Mouse (Mus musculus) stomach, embryonic 15.5 days (tissue): Measurements from ENCODE around the gene Akr1c12. TPM values are rescaled to one million over a fixed set of nuclear protein-coding genes. Genes with fewer than 3 reads are reported as not detected.
"Not testable (repeated sequence)": the region's sequence is repeated elsewhere in the genome, so short reads cannot be mapped to it uniquely, and the experiment has no call there.

Experiments used
- ATAC-seq: fragments of 200-750 bp; cut with Nextera tagmentation; 2 replicates; pipeline ENCODE4 v1.8.0; 2017; ENCODE audit warnings: low read depth, moderate number of reproducible peaks, moderate TSS enrichment; ENCODE audit not compliant: insufficient read depth, low FRiP score
- H3K27ac ChIP-seq: fragments of 300-500 bp; sonication (generic); 2 replicates; pipeline ENCODE4 v1.5.1; 2015; ENCODE audit warnings: mild to moderate bottlenecking, inconsistent platforms
- H3K27me3 ChIP-seq: fragments of 300-500 bp; sonication (generic); replicated peaks from 2 replicates; pipeline ENCODE4 v1.6.1; 2015; ENCODE audit warnings: inconsistent platforms
- H3K36me3 ChIP-seq: fragments of 300-500 bp; sonication (generic); 2 replicates; pipeline ENCODE4 v1.6.1; 2015; ENCODE audit warnings: inconsistent platforms
- H3K4me1 ChIP-seq: fragments of 300-500 bp; sonication (generic); 2 replicates; pipeline ENCODE4 v1.6.1; 2015; ENCODE audit warnings: inconsistent platforms
- H3K4me2 ChIP-seq: fragments of 300-500 bp; sonication (generic); 2 replicates; pipeline ENCODE4 v1.6.1; 2015; ENCODE audit warnings: mild to moderate bottlenecking, inconsistent platforms
- H3K4me3 ChIP-seq: fragments of 300-500 bp; sonication (generic); replicated peaks from 2 replicates; pipeline ENCODE4 v1.5.1; 2015; ENCODE audit warnings: inconsistent platforms
- H3K9ac ChIP-seq: fragments of 300-500 bp; sonication (generic); 2 replicates; pipeline ENCODE4 v1.6.1; 2015; ENCODE audit warnings: inconsistent platforms
- H3K9me3 ChIP-seq: fragments of 300-500 bp; sonication (generic); 2 replicates; pipeline ENCODE4 v1.6.1; 2016; ENCODE audit warnings: inconsistent platforms
- WGBS: fragments of 180-500 bp; shearing (Covaris S2); methylation state at CpG from one replicate; pipeline ENCODE4 v1.1.7; 2015; 5-methylcytosine and 5-hydroxymethylcytosine counted together
- polyA plus RNA-seq: library from polyadenylated mRNA; unstranded; fragments of >200 nt; fragmentation: Nextera tagmentation; extraction: Ambion mirVana; gene quantifications from 2 replicates; pipeline ENCODE4 v1.2.1, GENCODE M21; 2015

Akr1c12 gene
- polyA plus RNA-seq: 66.9 and 81.5 TPM in 2 replicates

DNA sequence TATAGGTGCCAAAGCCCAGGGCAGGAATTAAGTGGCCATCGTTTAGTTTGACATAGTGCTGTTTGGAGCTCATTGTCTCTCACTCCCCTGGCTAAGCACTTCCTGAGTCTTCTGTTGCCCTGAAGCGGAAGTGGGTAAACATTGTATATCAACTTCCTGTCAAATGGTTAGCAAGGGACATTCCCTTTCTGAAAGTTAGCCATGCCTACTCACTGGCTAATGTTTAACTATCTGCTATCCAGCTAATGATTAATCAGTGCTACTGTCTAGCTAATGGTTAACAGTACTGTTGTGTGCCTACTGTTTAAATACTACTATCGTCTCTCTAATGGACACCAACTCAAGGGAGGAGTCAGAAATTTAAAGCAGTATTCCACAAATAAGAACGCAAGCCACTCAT, at the start of gene Akr1c12:
Gene Akr1c12 (minus strand): TSS at position 150 of the 400 bp plus-strand sequence.
- no peaks in the 10 kb centered on the region for H3K27me3 ChIP-seq
- H3K9me3 ChIP-seq: no peaks in the 10 kb centered on the region
- no peak within 1 kb of the TSS for H3K9ac ChIP-seq
- H3K4me3 ChIP-seq: peak within 1 kb of the TSS; percentile 19
- H3K4me2 ChIP-seq: peak within 1 kb of the TSS; percentile 21; the same call in 1 of the 2 replicates
- no peaks in the 10 kb centered on the region for H3K4me1 ChIP-seq
- ATAC-seq: peak; percentile 93
- 33% methylated on average over 4 of the region's 4 CpGs for WGBS
- H3K36me3 ChIP-seq: no peaks in the 10 kb centered on the region
- no peak within 1 kb of the TSS for H3K27ac ChIP-seq

DNA sequence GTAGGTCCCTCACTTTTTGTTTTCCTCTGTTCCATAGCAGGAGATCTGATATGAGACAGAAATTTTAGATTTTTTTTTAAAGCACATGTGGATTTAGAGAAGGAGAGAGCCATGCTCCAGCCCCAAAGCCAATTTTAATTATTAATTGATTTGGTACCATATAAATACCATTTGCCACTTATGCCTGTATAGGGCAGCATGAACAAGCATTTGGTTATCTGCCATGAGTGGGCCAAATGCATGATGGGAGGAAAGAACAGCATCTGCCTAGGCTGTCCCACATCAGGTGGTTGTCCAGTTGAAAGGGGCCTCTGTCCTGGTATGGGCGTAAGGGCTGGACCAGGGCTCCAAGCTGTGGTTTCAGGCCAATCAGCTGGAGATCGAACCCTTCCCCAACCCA, 39.5 kb upstream of the Akr1c12 start:
- H3K27me3 ChIP-seq: no peaks in the 10 kb centered on the region
- no peak overlapping the region for H3K9ac ChIP-seq
- H3K4me1 ChIP-seq: no peaks in the 10 kb centered on the region
- no peaks in the 10 kb centered on the region for H3K9me3 ChIP-seq
- H3K4me3 ChIP-seq: no peak overlapping the region
- ATAC-seq: no peak
- H3K4me2 ChIP-seq: no peak overlapping the region
- WGBS: 96% methylated on average over 2 of the region's 2 CpGs
- no peaks in the 10 kb centered on the region for H3K36me3 ChIP-seq
- H3K27ac ChIP-seq: no peak overlapping the region

DNA sequence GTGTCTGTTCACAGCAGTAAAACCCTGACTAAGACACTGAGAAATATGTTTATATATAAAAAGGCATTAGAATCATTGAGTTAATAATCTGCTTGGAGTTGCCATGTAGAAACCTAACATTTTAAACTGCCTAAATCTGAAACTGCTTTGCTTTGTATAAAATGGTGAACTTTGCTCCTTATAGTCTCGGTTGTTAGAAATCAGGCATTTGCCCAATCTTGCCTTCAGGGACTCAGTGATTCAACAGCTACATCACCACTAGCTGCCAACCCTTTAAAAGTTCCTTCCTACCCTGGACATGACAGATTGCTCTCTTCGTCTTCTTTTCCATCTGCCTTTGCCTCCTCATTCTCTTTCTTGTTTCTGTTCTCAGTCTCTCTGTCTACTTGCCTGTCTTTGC, 34.7 kb upstream of the Akr1c12 start:
- ATAC-seq: no peak
- Histone ChIP-seq H3K36me3 (no peaks in the 10 kb centered on the region), H3K9me3 (no peaks in the 10 kb centered on the region), H3K27me3 (no peaks in the 10 kb centered on the region), H3K27ac (no peak overlapping the region), H3K4me3 (no peak overlapping the region), H3K9ac (no peak overlapping the region), H3K4me2 (no peak overlapping the region), H3K4me1 (no peaks in the 10 kb centered on the region)
- WGBS: 67% methylated on average over 2 of the region's 2 CpGs

DNA sequence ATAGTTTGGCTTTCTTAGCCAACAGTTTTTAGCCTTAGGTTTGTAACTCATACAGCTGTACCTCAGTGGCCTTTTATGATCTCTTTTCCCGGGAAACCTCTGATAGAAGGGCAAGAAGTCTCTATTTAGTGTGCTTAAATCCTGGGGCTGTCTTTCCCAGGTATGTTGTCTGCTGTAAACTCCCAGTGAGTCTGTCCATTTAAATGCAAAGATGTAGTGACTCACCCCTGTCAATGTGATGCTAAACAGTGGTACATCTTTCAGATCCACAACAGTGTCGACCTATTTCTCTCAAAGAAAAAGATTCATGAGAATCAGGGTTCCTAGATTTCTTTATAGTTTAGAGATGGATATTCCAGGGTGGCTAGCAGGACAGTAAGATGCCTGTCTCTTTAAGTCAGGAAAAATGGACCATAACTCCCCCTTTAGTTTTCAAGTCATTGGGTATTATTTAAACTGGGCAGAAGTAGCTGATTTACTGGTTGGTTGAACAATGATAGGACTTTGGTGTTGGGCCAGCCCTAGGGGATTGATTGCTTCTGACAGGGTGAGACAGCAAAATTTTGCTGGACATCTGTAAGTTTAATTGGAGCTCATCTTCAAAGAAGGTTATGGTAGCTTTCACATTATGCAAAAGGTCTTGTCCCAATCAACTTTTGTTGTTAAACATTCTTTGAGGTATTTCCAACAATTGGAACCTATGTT, 25.8 kb upstream of the Akr1c12 start:
- Histone ChIP-seq H3K9ac (no peak overlapping the region), H3K27me3 (no peaks in the 10 kb centered on the region), H3K27ac (no peak overlapping the region), H3K9me3 (no peaks in the 10 kb centered on the region), H3K36me3 (no peaks in the 10 kb centered on the region), H3K4me1 (no peaks in the 10 kb centered on the region), H3K4me3 (no peak overlapping the region), H3K4me2 (no peak overlapping the region)
- 51% methylated on average over 2 of the region's 2 CpGs for WGBS
- ATAC-seq: no peak

DNA sequence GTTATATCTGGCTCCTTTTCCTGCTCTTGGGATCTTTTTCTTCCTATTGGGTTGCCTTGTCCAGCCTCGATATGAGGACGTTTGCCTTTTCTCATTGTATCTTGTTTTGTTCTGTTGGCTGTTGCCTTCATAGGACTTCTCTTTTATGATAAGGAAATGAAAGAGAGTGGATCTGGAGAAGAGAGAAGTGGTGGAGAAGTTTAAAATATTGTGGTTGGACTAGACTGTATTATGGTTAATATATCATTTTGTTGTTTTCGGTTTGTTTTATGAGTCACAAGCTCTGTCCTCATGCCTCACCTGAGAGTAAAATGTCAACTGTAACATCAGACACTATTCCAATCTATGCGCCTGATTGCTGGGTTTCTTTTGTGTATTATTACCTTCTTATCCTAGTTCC, 17.8 kb upstream of the Akr1c12 start:
- H3K27me3 ChIP-seq: no peaks in the 10 kb centered on the region
- no peak for ATAC-seq
- H3K4me1 ChIP-seq: no peaks in the 10 kb centered on the region
- H3K9me3 ChIP-seq: no peaks in the 10 kb centered on the region
- no peak overlapping the region for H3K9ac ChIP-seq
- H3K36me3 ChIP-seq: no peaks in the 10 kb centered on the region
- no peak overlapping the region for H3K27ac ChIP-seq
- no peak overlapping the region for H3K4me2 ChIP-seq
- WGBS: 92% methylated on average over 4 of the region's 4 CpGs
- H3K4me3 ChIP-seq: no peak overlapping the region

DNA sequence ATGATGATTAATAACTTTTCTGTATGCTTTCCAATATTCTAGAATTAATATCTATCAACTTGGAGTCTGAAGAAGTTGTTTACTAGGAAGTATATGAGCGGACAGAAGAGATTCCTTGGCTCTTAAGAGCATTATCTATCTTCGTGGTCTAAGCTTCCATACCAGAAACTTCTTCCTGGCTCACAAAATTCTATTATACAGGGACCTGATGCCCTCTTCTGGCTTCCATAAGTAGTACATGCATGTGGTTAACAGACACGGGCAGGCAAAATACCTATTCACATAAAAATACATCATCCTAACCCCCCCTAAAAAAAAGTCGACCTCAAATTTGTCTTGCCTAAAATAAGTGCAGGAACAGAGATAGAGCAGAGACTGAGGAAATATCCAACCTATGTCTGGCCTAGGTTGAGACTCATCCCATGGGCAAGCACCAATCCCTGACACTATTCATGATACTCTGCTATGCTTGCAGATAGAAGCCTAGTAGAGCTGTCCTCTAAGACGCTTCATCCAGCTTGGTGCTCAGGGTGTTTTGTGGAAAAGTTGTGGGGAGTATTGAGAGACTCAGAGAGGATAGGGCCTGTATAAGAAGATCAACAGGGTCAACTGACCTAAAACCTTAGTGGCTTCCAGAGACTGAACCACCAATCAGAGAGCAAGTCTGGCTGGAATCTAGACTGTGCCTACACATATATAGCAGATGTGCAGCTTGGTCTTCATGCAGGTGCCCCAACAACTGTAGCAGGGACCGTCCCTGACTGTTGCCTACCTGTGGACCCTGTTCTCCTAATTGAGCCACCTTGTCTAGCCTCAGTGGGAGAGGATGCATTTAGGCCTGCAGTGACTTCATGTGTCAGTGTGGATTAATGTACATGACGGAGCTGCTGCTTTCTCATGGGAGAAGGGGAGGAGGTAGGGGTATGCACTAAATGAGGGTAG, 2.5 kb upstream of the Akr1c12 start:
- Histone ChIP-seq H3K27ac (no peak overlapping the region), H3K27me3 (no peaks in the 10 kb centered on the region), H3K9me3 (no peaks in the 10 kb centered on the region), H3K36me3 (no peaks in the 10 kb centered on the region), H3K9ac (no peak overlapping the region), H3K4me3 (no peak overlapping the region), H3K4me2 (no peak overlapping the region), H3K4me1 (no peaks in the 10 kb centered on the region)
- no peak for ATAC-seq
- WGBS: 36% methylated on average over 7 of the region's 7 CpGs

DNA sequence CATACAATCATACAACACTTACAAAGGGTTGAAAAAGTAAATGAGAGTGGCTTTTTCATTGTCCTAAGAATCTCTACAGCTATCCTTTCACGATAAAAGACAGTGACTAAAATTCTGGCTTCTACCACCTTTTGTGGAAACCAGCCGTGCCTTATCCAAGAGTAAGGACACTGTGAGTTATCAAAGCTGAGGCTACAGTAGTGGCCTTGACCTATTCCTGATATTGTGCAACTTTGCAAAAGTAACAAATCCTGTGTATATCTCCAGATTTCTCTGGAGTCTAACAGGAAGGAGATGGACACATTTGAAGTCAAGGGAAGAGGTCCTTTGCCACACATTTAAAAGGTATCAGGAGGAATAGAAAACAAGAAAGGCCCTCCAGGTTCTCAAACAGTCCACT, 1.7 kb downstream of the Akr1c12 start:
- no peaks in the 10 kb centered on the region for H3K27me3 ChIP-seq
- H3K9ac ChIP-seq: no peak overlapping the region
- no peak overlapping the region for H3K4me3 ChIP-seq
- H3K4me1 ChIP-seq: no peaks in the 10 kb centered on the region
- no peaks in the 10 kb centered on the region for H3K9me3 ChIP-seq
- no peak for ATAC-seq
- no peaks in the 10 kb centered on the region for H3K36me3 ChIP-seq
- no peak overlapping the region for H3K27ac ChIP-seq
- 77% methylated on average over 2 of the region's 2 CpGs for WGBS
- no peak overlapping the region for H3K4me2 ChIP-seq

DNA sequence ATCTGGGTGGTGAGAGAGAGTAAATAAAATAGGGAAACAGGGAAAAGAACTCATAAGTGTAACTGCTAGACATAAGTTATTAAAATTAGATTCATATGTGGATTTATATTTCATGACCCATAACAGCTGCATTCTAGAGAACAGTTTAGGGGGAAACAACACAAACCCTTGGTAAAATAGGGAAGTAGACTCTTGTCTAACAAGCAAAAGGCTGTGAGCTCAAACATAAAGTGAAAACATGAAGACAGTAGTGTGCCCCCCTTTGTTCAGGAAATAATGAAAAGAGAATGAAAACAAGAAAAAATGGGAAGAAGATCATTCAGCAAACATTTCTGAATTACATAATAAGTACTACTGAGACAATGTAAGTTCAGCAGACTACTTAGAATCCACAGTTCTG, 8.4 kb downstream of the Akr1c12 start:
- Histone ChIP-seq H3K36me3 (no peaks in the 10 kb centered on the region), H3K4me1 (no peaks in the 10 kb centered on the region), H3K9me3 (no peaks in the 10 kb centered on the region), H3K27me3 (no peaks in the 10 kb centered on the region), H3K9ac (no peak overlapping the region), H3K4me3 (no peak overlapping the region), H3K4me2 (no peak overlapping the region), H3K27ac (no peak overlapping the region)
- no peak for ATAC-seq

DNA sequence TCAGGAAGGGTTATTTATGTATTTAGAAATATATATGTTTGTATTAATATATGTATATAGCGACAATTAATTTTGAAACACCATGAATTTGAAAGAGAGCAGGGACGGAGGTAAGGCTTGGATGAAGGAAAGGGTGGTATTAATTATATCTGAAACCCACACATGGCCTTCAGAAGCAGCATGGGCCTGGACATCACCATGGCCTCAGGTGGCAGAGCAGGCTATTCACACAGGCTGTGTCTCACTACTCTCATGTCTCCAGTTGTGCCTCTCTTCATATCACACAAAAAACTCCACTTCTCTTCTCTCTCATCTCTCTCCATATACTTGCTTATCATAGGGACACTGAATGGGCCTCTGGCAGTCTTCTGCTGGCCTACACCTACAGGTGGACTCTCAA, 13.8 kb downstream of the Akr1c12 start:
- H3K4me3 ChIP-seq, H3K27ac ChIP-seq, H3K4me1 ChIP-seq, H3K27me3 ChIP-seq, H3K9ac ChIP-seq, H3K9me3 ChIP-seq, H3K36me3 ChIP-seq, H3K4me2 ChIP-seq, ATAC-seq: not testable (repeated sequence)
- WGBS: 81% methylated on average over 2 of the region's 2 CpGs

DNA sequence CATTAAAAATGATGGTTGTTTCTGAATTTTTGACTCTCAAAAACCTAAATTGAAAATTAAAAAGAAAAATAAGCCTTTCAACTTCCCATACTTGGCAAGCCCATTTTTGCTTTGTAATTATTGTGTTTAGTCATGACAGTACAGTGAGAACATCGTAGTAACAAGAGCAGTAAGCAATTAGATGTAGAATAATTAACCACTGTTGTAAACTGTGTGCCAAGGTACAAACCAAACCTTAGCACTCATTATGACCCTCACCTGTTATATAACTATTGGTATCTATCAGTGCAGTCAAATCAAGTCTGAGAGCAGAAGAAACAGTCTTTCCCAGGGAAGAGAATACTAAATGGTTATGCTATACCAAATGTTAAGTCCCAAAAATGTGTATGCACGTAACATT, 14.2 kb downstream of the Akr1c12 start:
- H3K4me2 ChIP-seq: no peak overlapping the region
- no peaks in the 10 kb centered on the region for H3K4me1 ChIP-seq
- ATAC-seq: no peak
- no peak overlapping the region for H3K27ac ChIP-seq
- no peaks in the 10 kb centered on the region for H3K9me3 ChIP-seq
- no peaks in the 10 kb centered on the region for H3K27me3 ChIP-seq
- 80% methylated on average over 2 of the region's 2 CpGs for WGBS
- H3K36me3 ChIP-seq: no peaks in the 10 kb centered on the region
- no peak overlapping the region for H3K9ac ChIP-seq
- H3K4me3 ChIP-seq: no peak overlapping the region

DNA sequence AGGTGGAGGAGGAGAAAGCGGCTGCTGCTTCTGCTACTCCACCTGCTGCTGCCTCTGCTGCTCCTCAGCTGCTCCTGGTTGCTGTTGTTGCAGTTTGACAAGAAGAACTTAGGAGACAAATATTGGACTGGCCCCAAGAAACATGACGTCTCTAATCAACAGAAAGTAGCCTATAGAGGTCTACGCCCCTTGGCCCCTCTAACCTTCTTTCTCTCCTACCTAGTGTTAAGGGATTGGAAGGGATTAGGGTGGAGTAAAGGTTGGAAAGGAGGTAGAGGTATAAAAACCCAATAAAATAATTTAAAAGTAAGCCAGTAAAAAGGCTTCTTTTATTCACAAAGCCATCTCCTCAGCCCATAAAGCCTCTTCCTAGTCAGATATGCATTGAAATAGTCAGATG, 14.6 kb downstream of the Akr1c12 start:
- Histone ChIP-seq H3K9ac (no peak overlapping the region), H3K4me2 (no peak overlapping the region), H3K4me3 (no peak overlapping the region), H3K27ac (no peak overlapping the region), H3K9me3 (no peaks in the 10 kb centered on the region), H3K27me3 (no peaks in the 10 kb centered on the region), H3K4me1 (no peaks in the 10 kb centered on the region), H3K36me3 (no peaks in the 10 kb centered on the region)
- WGBS: 81% methylated on average over 3 of the region's 3 CpGs
- no peak for ATAC-seq

DNA sequence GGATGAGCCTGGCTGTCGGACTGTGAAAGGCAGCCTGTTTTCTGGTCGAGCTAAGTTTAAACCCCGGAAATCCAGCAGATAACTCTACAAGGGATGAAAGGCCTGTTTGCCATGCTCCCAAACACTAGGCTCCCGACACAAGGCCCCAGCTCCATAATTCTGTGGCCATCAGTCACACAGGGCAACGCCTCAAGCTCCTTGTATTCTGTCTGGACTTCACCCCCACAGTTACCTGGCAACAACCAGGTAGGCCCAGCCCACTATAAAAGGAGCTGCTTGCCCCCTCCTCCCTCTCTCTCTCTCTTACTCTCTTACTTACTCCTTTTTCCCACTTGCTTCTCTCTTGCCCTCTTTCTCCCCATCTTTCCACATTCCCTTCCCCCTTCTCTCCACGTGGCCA, 21.9 kb downstream of the Akr1c12 start:
- H3K4me1 ChIP-seq: no peaks in the 10 kb centered on the region
- WGBS: 81% methylated on average over 6 of the region's 6 CpGs
- no peak overlapping the region for H3K4me2 ChIP-seq
- H3K27me3 ChIP-seq: no peaks in the 10 kb centered on the region
- no peak for ATAC-seq
- H3K4me3 ChIP-seq: no peak overlapping the region
- H3K9me3 ChIP-seq: no peaks in the 10 kb centered on the region
- H3K9ac ChIP-seq: no peak overlapping the region
- H3K36me3 ChIP-seq: no peaks in the 10 kb centered on the region
- no peak overlapping the region for H3K27ac ChIP-seq
